Mouse (Mus musculus) neural tube, postnatal 0 days (tissue): ENCODE results near the gene Tdp1. TPM values are rescaled to one million over a fixed set of nuclear protein-coding genes. Genes with fewer than 3 reads are reported as not detected.

ENCODE experiments used
- microRNA-seq: library from miRNA; unstranded; fragments of <30 nt; microRNA quantifications from one replicate; pipeline ENCODE4, GENCODE M21; 2016
- polyA plus RNA-seq: library from polyadenylated mRNA; unstranded; fragments of >200 nt; fragmentation: Nextera tagmentation; extraction: Ambion mirVana; gene quantifications from 2 replicates; pipeline ENCODE4 v1.2.1, GENCODE M21; 2015

The Tdp1 gene
- 30.2 and 32.4 TPM in 2 replicates for polyA plus RNA-seq

DNA sequence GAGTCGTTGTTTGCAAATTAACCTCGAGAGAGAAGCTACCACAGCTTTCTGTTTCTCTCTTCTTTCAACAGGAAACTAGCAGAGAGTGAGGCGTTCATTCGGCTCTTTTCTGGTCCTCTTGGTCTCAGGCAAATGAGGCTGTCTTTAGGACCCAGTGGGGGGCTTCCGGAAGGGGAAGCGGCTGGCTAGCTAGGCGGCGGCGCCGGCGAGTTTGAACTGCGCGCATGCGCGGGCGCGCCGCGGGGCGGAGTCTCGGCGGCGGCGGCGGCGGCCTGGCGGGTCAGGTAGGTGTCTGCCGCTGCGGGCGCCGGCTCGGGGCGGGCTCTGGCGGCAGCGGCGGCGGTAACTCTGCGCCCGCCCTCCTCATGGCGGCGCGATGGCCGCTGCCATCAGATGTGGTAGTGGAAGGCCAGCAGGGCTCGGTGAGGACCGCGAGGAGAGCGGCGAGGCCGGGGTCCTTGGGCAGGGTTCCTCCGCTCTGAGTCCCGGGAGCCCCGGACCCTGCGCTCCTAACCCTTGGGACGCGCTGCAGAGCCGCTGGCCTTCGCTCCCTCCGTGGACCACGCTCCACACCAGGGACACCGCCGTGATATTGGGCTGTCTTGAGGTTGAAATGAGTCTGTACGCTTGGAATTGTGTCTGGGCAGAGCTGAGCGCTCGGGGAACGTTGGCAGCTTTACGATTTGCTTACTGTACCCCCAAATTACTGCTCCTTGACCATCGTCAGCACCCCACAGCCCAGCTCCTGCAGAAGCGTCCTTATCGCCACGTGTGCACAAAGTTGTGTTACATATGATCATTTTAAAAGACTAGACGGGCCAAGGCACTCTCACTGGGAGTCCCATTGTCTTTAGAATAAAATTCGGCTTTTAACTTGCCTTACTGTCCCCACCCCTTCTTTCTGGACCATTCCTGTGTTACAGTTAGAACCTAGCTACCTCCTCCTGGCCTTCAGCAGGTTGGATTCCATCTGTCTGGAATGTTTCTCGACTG, at the start of gene Tdp1, which contains the start of gene Efcab11:
Gene Tdp1, plus strand, starts transcription at position 249 of the 993 bp plus-strand sequence.
Gene Efcab11, minus strand, starts transcription at position 171 of the 993 bp plus-strand sequence.

DNA sequence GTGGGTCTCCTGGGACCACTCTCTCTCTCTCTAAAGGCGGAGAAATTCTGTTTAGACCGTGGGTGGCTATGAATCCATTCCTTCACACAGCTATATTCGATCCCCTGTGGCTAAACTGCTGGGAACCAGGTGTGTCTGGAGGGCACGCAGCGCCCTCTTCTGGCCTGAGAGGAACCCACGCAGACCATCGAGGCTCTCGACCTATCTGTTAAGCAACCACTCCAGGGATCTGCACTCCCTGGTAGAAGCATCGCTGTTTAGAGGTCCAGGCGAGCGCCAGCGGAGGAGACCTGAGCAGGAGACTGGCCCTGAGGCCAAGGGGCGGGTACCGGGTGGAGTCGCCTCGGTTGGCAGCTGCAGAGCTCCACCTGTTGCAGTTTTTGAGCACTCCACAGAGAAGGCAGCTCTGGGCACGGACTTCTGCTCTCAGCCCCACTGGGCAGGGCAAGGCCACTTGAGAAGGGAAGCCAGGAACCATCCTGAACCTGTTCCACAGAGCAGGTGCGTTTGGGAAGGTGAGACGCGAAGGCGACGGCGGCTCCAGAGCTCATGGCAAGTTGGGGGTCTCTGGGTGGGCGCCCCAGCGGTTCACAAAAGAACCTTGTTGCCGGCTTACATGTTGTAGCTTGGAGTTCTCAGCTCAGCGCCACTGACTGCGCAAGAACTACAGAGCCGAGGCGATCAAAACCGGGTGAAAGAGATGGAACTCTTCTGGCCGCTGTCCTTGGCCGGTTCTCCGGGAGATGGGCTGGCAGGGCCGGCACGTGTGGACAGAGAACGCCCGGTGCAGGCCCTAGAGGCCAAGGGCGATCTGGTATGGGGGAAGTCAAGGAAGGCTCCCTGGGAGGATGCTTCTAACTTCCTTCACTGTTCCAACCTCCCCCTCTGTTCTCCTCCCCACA, 80.2 kb downstream of the Tdp1 start, which contains the start of gene Kcnk13:
Gene Kcnk13, plus strand, starts transcription at position 199 of the 902 bp plus-strand sequence.

Small RNAs within 50 kb of the gene (microRNA-seq; reads per million reads assigned to microRNA genes)
- gene Gm23291: not detected

Other genes with a start within 250 kb of the Tdp1 start
- 2.5 and 3.2 TPM in 2 replicates for gene Efcab11, start 78 bp upstream of the Tdp1 start, polyA plus RNA-seq
- 2.3 and 2.4 TPM in 2 replicates for gene Kcnk13, start 80.0 kb downstream of the Tdp1 start, polyA plus RNA-seq
- gene Psmc1, start 225.6 kb downstream of the Tdp1 start, polyA plus RNA-seq: 252 and 261 TPM in 2 replicates